Mouse (Mus musculus) ES-E14 (cell line): ENCODE results near the gene Fam198b. TPM values are rescaled to one million over a fixed set of nuclear protein-coding genes. Genes with fewer than 3 reads are reported as not detected.

Experiments used
- DNase-seq: peaks from one replicate; pipeline ENCODE4 v3.0.0-alpha.2; 2013; ENCODE audit warnings: low read depth, low spot score
- H3K27ac ChIP-seq: 2 replicates; pipeline ENCODE4 v1.5.1; 2012; ENCODE audit warnings: low read depth, mild to moderate bottlenecking, low read length, moderate library complexity, mixed read lengths; ENCODE audit not compliant: poor library complexity, insufficient read depth, severe bottlenecking
- H3K36me3 ChIP-seq: 2 replicates; pipeline ENCODE4 v1.6.1; 2012; ENCODE audit warnings: mild to moderate bottlenecking, low read length, moderate library complexity, mixed read lengths; ENCODE audit not compliant: control insufficient read depth, poor library complexity, insufficient read depth, severe bottlenecking
- H3K4me1 ChIP-seq, 2 experiments: fragments of 150-350 bp in 1 of 2; sonication (generic) in 1 of 2; 2 replicates each; pipeline ENCODE4 v1.6.1; 2012; ENCODE audit warnings: low read length in 2 of 2, mild to moderate bottlenecking in 1 of 2, mixed read lengths in 1 of 2; ENCODE audit not compliant: control insufficient read depth in 2 of 2, insufficient read depth in 2 of 2, poor library complexity in 1 of 2
- H3K4me3 ChIP-seq, 2 experiments: fragments of 150-350 bp in 1 of 2; sonication (generic) in 1 of 2; 2 replicates each; pipeline ENCODE4 v1.5.1; 2012; ENCODE audit warnings: low read length in 2 of 2, low read depth in 1 of 2, mild to moderate bottlenecking in 1 of 2, mixed read lengths in 1 of 2; ENCODE audit not compliant: insufficient read depth in 1 of 2, poor library complexity in 1 of 2, severe bottlenecking in 1 of 2
- H3K9ac ChIP-seq: 2 replicates; pipeline ENCODE4 v1.6.1; 2012; ENCODE audit warnings: low read depth, mild to moderate bottlenecking, low read length, mixed read lengths; ENCODE audit not compliant: poor library complexity, insufficient read depth, severe bottlenecking
- H3K9me3 ChIP-seq: fragments of 150-350 bp; sonication (generic); 2 replicates; pipeline ENCODE4 v1.6.1; 2012; ENCODE audit warnings: low read depth, mild to moderate bottlenecking, low read length; ENCODE audit not compliant: control insufficient read depth, insufficient read depth
- CHD2 ChIP-seq: IDR thresholded peaks from 2 replicates; pipeline ENCODE4 v1.6.1; 2014; ENCODE audit warnings: mild to moderate bottlenecking, low read depth, low read length, inconsistent platforms
- HCFC1 ChIP-seq: IDR thresholded peaks from 2 replicates; pipeline ENCODE4 v1.6.1; 2012; ENCODE audit warnings: low read length, inconsistent platforms, borderline replicate concordance; ENCODE audit not compliant: insufficient read depth
- MAFK ChIP-seq: IDR thresholded peaks from 2 replicates; pipeline ENCODE4 v1.6.1; 2014; ENCODE audit warnings: mild to moderate bottlenecking, low read depth, low read length, inconsistent platforms; ENCODE audit not compliant: insufficient read depth
- ZC3H11A ChIP-seq: IDR thresholded peaks from 2 replicates; pipeline ENCODE4 v1.6.1; 2012; ENCODE audit warnings: low read depth, mild to moderate bottlenecking, inconsistent platforms, low read length, borderline replicate concordance
- ZNF384 ChIP-seq: IDR thresholded peaks from 2 replicates; pipeline ENCODE4 v1.6.1; 2012; ENCODE audit warnings: low read depth, low read length, inconsistent platforms
- in situ Hi-C, 2 experiments: fragments of 600-800 bp; cut with MboI; formaldehyde crosslinking; loops; one replicate each; pipeline ENCODE4 v1.15.1; 2025; ENCODE audit warnings: low sequenced_read_pairs in 2 of 2, inconsistent platforms in 1 of 2; ENCODE audit not compliant: unreplicated experiment in 2 of 2
- total RNA-seq: library from RNA; depleted of rRNA; stranded (reverse); fragments of 300-350 nt; gene quantifications from 2 replicates; pipeline ENCODE4 v1.2.3, GENCODE M21; 2012

Gene Fam198b
- total RNA-seq, 1 experiment: 16.5 TPM

- no peak overlapping the region for H3K27ac ChIP-seq
- H3K9ac ChIP-seq: no peak overlapping the region
- no peaks in the 10 kb centered on the region for H3K36me3 ChIP-seq
- no peaks in the 10 kb centered on the region for H3K4me1 ChIP-seq
- H3K4me3 ChIP-seq: no peak overlapping the region
- in situ Hi-C loops: no loop called here
- no peak for DNase-seq
- no peaks in the 10 kb centered on the region for H3K9me3 ChIP-seq
- TF ChIP-seq CHD2 (no peak), MAFK (no peak), HCFC1 (no peak), ZC3H11A (no peak), ZNF384 (no peak)
Observed at GRCm38 (mm10) chr3:79970070-79970469, 85.7 kb downstream of the Fam198b start.

GRCm38 (mm10) chr3:79970498-79970897 lies 86.2 kb downstream of the Fam198b start:
- Histone ChIP-seq H3K4me3 (no peak overlapping the region), H3K9me3 (no peaks in the 10 kb centered on the region), H3K4me1 (no peaks in the 10 kb centered on the region), H3K27ac (no peak overlapping the region), H3K36me3 (no peaks in the 10 kb centered on the region), H3K9ac (no peak overlapping the region)
- in situ Hi-C loops: no loop called here
- DNase-seq: no peak
- TF ChIP-seq MAFK (no peak), CHD2 (no peak), ZC3H11A (no peak), ZNF384 (no peak), HCFC1 (no peak)

DNA sequence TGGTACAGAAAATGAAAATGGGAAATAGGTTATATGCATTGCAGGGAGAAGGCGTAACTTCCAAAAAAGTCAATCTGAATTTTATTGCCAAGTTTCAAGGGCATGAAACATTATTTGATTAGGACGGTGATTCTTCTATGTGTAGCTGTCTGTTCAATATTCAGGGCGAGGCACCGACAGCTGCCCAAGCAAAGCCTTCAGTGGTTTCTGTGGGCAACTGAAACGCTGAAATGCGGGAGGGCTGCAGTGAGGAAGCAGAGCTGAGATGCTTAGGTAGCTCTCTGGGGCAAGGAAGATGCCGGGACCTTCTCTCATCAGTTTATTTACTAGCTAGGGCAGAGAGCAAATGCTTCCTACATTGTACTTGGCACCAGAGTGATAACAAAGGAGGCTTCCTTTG lies 87.2 kb downstream of the Fam198b start:
- Histone ChIP-seq H3K27ac (no peak overlapping the region), H3K4me1 (no peaks in the 10 kb centered on the region), H3K9ac (no peak overlapping the region), H3K4me3 (no peak overlapping the region), H3K36me3 (no peaks in the 10 kb centered on the region), H3K9me3 (no peaks in the 10 kb centered on the region)
- in situ Hi-C loops: no loop called here
- TF ChIP-seq ZC3H11A (no peak), CHD2 (no peak), HCFC1 (no peak), ZNF384 (no peak), MAFK (no peak)
- no peak for DNase-seq

GRCm38 (mm10) chr3:79976786-79977185 lies 92.5 kb downstream of the Fam198b start:
- H3K9me3 ChIP-seq: no peaks in the 10 kb centered on the region
- no peak overlapping the region for H3K4me3 ChIP-seq
- DNase-seq: no peak
- no peaks in the 10 kb centered on the region for H3K4me1 ChIP-seq
- no peak for TF ChIP-seq ZC3H11A
- TF ChIP-seq MAFK: no peak
- no peak for TF ChIP-seq CHD2
- H3K27ac ChIP-seq: no peak overlapping the region
- H3K36me3 ChIP-seq: no peaks in the 10 kb centered on the region
- H3K9ac ChIP-seq: no peak overlapping the region
- in situ Hi-C loops: no loop called here

DNA sequence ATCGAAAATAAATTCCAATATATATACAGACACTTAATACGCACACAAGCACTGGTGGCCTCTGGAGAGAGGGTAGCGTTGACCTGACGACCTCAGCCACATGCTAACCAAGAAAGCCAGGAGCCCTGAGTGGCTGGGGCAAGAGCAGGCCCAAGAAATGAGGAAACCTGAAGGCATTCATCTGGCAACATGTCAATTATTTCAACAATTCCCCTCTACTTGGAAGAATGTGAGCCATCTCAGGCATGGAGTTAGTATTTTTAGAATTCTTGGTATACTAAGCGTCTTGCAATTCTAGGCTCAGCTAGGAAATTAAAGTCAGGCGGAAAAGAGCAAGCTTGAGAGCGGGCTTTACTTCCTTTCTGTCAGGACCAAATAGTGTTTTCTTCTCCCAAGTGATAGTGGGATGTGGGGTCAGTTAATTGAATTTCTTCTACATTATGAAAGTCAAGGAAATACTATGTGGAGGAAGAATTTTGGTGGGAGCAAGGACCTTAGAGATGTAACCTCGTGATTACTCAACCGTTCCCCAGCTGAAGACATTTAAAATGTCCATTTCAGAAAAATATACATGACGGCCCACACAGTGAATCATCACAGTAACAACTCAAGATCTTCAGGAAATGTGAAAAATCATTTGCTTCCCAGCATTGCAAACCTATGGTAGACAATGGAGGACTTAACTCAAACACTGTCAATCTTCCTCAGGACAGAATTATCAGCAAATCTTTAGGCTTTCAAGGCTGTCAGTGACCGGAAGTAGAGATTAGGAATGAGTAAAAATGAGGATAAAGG lies 93.5 kb downstream of the Fam198b start:
- DNase-seq: no peak
- Histone ChIP-seq H3K27ac (no peak overlapping the region), H3K9me3 (no peaks in the 10 kb centered on the region), H3K9ac (no peak overlapping the region), H3K4me1 (no peaks in the 10 kb centered on the region), H3K4me3 (no peak overlapping the region), H3K36me3 (no peaks in the 10 kb centered on the region)
- in situ Hi-C loops: no loop called here
- TF ChIP-seq HCFC1 (no peak), MAFK (no peak), ZC3H11A (no peak), ZNF384 (no peak), CHD2 (no peak)
